In the genomic region with DNA sequence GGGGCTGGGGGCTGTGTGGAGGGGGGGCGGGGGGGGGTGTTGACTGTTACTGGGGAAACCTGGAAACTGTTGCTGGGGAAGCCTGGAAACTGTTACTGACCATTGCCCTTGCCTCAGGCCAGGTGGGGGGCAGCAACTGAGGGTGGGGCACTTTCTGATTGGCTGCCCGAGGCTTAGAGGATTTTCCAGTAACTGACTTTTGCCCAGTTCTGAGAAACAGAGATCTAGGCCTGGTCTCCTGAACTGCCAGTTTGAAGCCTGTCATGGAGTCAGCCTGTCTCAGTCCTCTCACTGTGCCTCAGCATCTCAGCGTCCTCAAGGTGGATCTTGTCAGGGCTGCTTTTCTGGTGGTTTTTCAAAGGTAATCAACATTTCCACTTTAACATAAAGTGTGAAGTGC, we compare ENCODE assay signal across 21 mouse cellular contexts.
"Had no signal": no experiment of that assay in that cellular context is flagged by ENCODE, and none has a peak within 500 bp of the region (broad histone marks: within the 10 kb centered on the region; RNA-seq: fewer than 3 reads in every experiment).

No protein-coding gene starts in this region.

- DNase-seq: kidney, adult 18-20 months; left cerebral cortex, postnatal 4 days; liver, postnatal 0 days; lung, postnatal 10 days; lung, postnatal 36 days; retina, postnatal 1 day; right cerebral cortex, postnatal 25 days; spleen, adult 18-20 months; thymus, postnatal 25 days had no signal

- H3K9me3 ChIP-seq: kidney, embryonic 15.5 days; limb, embryonic 12.5 days; limb, embryonic 15.5 days; lung, embryonic 15.5 days; megakaryocyte, embryonic 14.5 days; midbrain, embryonic 15.5 days; neural tube, embryonic 12.5 days; stomach, embryonic 15.5 days had no signal

- H3K27me3 ChIP-seq: kidney, embryonic 15.5 days; limb, embryonic 12.5 days; limb, embryonic 15.5 days; lung, embryonic 15.5 days; megakaryocyte, embryonic 14.5 days; midbrain, embryonic 15.5 days; neural tube, embryonic 12.5 days; stomach, embryonic 15.5 days had no signal

- ATAC-seq: intestine, embryonic 16.5 days; liver, postnatal 0 days; midbrain, embryonic 15.5 days had no signal

- H3K9ac ChIP-seq: kidney, embryonic 15.5 days; limb, embryonic 12.5 days; limb, embryonic 15.5 days; liver, embryonic 14.5 days; liver, postnatal 0 days; lung, embryonic 15.5 days; midbrain, embryonic 15.5 days; neural tube, embryonic 12.5 days; stomach, embryonic 15.5 days had no signal

- H3K4me3 ChIP-seq: kidney, embryonic 15.5 days; limb, embryonic 12.5 days; limb, embryonic 15.5 days; lung, embryonic 15.5 days; megakaryocyte, embryonic 14.5 days; midbrain, embryonic 15.5 days; neural tube, embryonic 12.5 days; stomach, embryonic 15.5 days had no signal

- H3K36me3 ChIP-seq: lung, embryonic 15.5 days; stomach, embryonic 15.5 days had no signal

- H3K27ac ChIP-seq: kidney, embryonic 15.5 days; limb, embryonic 12.5 days; limb, embryonic 15.5 days; liver, embryonic 14.5 days; lung, embryonic 15.5 days; midbrain, embryonic 15.5 days; neural tube, embryonic 12.5 days; stomach, embryonic 15.5 days had no signal

- H3K4me2 ChIP-seq: kidney, embryonic 15.5 days; limb, embryonic 12.5 days; limb, embryonic 15.5 days; liver, embryonic 11.5 days; lung, embryonic 15.5 days; midbrain, embryonic 11.5 days; midbrain, embryonic 15.5 days; neural tube, embryonic 12.5 days; stomach, embryonic 15.5 days had no signal
